Mouse (Mus musculus) left cerebral cortex, postnatal 14 days (tissue): ENCODE results near the gene Vmn1r52. TPM values are rescaled to one million over a fixed set of nuclear protein-coding genes. Genes with fewer than 3 reads are reported as not detected.
"Not testable (repeated sequence)": the region's sequence is repeated elsewhere in the genome, so short reads cannot be mapped to it uniquely, and the experiment has no call there.

Source experiments
- DNase-seq, 2 experiments: peaks; one replicate each; pipeline ENCODE4 v3.0.0; 2021 to 2022; ENCODE audit warnings: low spot score in 2 of 2, mixed read lengths in 1 of 2
- intact Hi-C: fragments of 180-260 bp; cut with DNase I; formaldehyde crosslinking; loops from one replicate; pipeline ENCODE4 v1.15.1; 2025
- long read RNA-seq, 2 experiments: library from polyadenylated mRNA; stranded (forward); transcript quantifications; one replicate each; pipeline ENCODE4 v2.0.0; 2021
- total RNA-seq, 2 experiments: library from RNA; stranded (reverse); gene quantifications; 2 replicates each; pipeline ENCODE4 v1.2.3; 2021

The Vmn1r52 gene
- total RNA-seq: not detected
- long read RNA-seq, experiment 1: 0 reads
- long read RNA-seq, experiment 2: 0 reads

- no peak for DNase-seq
- intact Hi-C loops: no loop called here
Observed at GRCm38 (mm10) chr6:90174508-90174907, at the start of gene Vmn1r52. TSS of gene Vmn1r52 (plus strand) at chr6:90174808.

GRCm38 (mm10) chr6:90160139-90160538 lies 14.5 kb upstream of the Vmn1r52 start:
- intact Hi-C loops: no loop called here
- no peak for DNase-seq

- DNase-seq, intact Hi-C loops: not testable (repeated sequence)
Observed at GRCm38 (mm10) chr6:90202493-90202892, 27.9 kb downstream of the Vmn1r52 start, which contains the start of gene V1ra8. TSS of gene V1ra8 (plus strand) at chr6:90202793.

GRCm38 (mm10) chr6:90224338-90224737 lies 49.7 kb downstream of the Vmn1r52 start, which contains the start of gene Vmn1r53:
TSS of gene Vmn1r53 (minus strand) at chr6:90224438.
- no peak for DNase-seq

More at GRCm38 (mm10) chr6:90224338-90224737, 49.7 kb downstream of the Vmn1r52 start, which contains the start of gene Vmn1r53:
- intact Hi-C loops: no loop called here

Other genes with a start within 250 kb of the Vmn1r52 start
- not detected for gene Vmn1r45, start 234.2 kb upstream of the Vmn1r52 start, total RNA-seq
- gene Vmn1r46, start 205.5 kb upstream of the Vmn1r52 start, total RNA-seq: not detected
- gene Vmn1r47, start 158.7 kb upstream of the Vmn1r52 start, total RNA-seq: not detected
- not detected for gene Vmn1r48, start 138.0 kb upstream of the Vmn1r52 start, total RNA-seq
- gene Vmn1r49, start 96.3 kb upstream of the Vmn1r52 start, total RNA-seq: not detected
- gene Vmn1r50, start 73.4 kb upstream of the Vmn1r52 start, total RNA-seq: not detected
- gene Vmn1r51, start 52.2 kb upstream of the Vmn1r52 start, total RNA-seq: not detected
- gene V1ra8, start 28.0 kb downstream of the Vmn1r52 start, total RNA-seq: not detected
- gene Vmn1r53, start 49.6 kb downstream of the Vmn1r52 start, total RNA-seq: not detected
- gene Vmn1r54, start 71.5 kb downstream of the Vmn1r52 start, total RNA-seq: not detected
- gene BC048671, start 126.4 kb downstream of the Vmn1r52 start, total RNA-seq: not detected
- gene Chst13, start 150.4 kb downstream of the Vmn1r52 start, total RNA-seq: not detected
- gene Uroc1, start 158.5 kb downstream of the Vmn1r52 start, total RNA-seq: not detected
- 10 to 100 TPM; 23.3 to 24.1 TPM for gene Zxdc, start 194.7 kb downstream of the Vmn1r52 start, total RNA-seq